Mouse (Mus musculus) NIH3T3 (cell line): ENCODE measurements around the gene Cdk2ap2.
"Not testable (repeated sequence)": the region's sequence is repeated elsewhere in the genome, so short reads cannot be mapped to it uniquely, and the experiment has no call there.

Source experiments
- DNase-seq: peaks from one replicate; pipeline ENCODE4 v3.0.0-alpha.2; 2012; ENCODE audit warnings: low read depth

The Cdk2ap2 gene

DNA sequence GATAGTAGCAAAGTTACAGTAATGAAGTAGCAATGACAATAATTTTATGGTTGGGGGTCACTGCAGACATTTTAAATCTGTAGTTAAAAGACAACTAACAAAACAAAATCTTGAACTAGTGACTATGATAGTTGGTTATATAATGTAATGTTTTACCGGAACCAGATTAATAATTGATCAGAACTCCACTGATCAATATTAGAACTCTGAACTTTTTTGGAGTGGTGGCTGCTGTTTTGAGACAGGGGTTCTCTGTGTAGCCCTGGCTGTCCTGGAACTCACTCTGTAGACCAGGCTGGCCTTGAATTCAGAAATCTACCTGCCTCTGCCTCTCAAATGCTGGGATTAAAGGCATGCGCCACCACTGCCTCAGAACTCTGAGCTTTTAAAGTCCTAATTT lies 28.7 kb upstream of the Cdk2ap2 start:
- DNase-seq, result not testable (repeated sequence)

DNA sequence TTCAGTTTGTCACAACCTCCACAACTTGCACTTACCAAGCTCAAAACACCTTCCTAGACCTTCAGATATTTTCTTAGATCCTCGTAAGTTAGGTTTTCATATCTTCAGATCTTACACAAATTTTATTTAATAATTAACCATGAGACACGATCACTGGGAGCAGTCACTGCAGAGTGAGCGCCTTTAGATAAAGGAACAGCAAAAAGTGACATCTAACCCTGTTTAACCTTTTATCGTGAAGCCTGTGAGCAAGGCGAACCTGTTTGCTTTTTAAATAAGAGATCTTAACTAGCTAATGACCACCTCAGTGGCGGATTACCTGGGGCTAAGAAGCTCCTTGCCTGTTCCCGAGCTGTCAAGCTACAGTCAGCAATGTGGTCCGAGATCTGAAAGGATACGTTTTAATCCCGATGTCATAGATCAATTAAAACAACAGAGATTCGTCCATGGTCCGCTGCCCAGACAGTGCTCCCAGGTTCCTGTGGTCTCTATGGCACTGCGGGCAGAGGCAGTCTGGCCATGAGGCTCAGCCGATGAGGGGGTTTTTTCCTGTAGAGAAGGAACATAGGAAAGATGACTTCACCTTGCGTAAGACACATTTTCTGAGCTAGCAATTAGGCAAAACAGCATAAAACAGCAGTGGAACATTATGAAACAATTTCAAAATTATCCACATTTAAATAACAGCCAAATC lies 28.1 kb upstream of the Cdk2ap2 start:
- no peak for DNase-seq

DNA sequence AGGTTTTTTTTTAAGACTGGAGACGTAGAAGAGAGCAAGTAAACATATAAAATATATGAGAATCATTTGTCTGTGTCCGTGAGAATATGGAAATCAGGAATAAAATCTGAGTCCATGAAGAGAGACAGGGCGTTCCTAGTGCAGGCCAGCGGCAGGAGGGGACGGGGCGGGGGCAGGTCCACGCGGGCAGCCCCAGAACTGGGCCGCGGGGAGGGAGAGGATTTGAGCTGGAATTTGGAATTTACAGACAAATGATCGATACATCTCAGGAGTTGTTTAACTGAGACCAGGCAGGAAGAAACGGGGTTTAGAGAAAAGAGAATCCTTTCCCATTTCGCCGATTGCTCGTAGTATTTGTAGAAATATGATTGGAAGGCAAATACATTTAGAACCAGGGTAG lies 26.7 kb upstream of the Cdk2ap2 start:
- DNase-seq, result no peak

DNA sequence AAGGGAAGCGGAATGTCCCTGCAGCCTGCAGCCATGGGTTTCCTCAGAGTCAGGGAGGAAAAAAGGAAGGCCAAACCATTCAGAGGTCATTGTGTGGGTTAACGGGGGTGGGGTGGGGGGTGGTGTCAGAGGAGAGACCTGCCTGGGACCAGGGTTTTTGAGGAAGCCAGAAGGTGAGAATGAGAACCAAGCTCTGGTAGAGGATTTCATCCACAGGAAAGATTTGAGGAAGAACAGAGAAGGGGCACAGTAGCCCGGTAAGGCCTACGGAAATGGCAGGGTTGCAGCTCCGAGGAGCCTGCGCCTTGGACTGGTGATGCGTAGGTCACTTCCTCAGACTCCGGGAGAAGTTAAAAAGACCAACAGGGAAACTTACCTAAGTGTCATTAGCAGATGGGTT lies 26.2 kb upstream of the Cdk2ap2 start:
- DNase-seq, result no peak

DNA sequence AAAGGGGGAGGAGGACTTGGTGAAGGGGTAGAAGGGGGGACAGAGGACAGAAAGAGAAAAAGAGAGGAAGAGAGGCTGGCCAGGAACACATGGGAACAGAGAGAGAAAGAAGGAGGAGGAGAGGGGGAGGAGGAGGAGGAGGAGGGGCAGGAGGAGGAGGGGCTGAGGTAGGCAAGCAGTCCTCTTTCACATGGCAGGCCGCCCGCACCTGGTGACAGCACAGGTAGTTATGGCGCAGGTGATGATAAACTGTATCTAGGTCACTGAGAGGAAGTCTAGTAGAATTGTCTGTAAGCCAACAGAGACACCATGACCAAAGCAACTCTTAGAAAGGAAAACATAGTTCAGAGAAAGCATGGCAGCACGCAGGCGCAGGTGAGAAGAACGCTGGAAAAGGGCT lies 25.6 kb upstream of the Cdk2ap2 start:
- DNase-seq, result no peak

DNA sequence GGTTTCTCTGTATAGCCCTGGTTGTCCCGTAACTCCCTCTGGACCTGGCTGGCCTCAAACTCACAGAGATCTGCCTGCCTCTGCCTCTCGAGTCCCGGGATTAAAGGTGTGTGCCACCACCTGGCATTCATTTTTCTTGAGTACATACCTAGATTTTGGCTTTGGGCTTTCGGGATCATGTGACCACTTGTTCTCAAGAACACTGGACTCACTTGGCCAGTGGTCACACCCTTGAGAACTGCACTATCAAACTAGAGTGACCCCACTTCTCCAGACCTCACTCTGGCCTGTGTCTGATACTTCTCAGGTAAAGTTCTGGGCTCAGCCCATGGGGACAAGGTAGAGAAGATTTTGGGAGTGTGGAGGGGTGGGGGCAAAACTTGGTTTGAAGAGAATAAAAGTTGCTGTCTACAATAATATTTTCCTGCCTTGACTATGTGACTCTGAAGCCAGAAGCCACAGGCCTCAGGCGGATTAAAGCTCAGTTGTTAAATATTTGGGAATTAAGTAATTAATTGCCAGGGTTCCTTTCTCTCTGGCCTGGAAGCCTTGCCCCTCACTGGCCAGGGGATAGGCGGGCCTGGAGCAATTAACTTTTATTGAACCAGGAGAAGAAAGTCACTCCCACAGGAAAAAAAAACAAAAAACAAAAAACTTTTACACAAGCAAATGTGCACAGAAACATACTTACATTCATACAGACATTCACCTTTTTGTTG lies 24.1 kb upstream of the Cdk2ap2 start:
- DNase-seq, result no peak

DNA sequence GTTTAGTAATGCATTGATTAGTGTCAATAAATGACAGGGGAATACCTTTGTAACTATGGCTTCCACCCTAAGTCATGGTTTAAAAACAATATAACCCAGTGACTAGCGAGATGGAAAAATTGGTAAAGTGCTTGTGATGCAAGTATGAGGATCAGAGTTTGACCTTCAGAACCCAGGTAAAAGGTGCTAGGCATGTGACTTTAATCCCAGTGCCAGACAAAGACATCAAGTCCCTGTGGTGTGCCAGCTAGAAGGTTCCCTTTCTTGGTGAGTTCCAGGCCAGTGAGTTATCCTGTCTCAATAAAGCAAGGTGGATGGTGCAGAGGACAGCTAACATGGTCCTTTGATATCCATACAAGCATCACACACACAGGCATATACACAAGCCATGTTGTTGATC lies 21.5 kb upstream of the Cdk2ap2 start:
- DNase-seq, result no peak

DNA sequence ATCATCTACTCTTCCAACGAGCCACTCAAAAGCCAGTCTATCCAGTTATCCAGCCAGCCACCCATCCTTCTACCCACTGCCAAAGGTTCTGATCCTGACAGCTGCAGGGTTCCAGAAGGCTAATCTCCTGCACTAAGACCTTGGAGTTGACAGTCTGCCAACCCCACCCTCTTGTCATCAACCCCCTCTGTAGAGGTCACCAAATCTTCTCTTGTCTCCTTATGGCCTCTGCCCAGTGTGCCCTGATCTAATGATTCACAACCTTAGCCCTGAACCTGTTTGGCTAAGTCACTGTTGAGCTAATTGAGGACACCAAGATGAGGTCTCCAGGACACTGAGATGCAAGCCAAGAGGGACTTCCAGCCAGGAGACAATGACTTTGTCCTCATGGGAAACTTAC lies 17.4 kb upstream of the Cdk2ap2 start:
- no peak for DNase-seq

DNA sequence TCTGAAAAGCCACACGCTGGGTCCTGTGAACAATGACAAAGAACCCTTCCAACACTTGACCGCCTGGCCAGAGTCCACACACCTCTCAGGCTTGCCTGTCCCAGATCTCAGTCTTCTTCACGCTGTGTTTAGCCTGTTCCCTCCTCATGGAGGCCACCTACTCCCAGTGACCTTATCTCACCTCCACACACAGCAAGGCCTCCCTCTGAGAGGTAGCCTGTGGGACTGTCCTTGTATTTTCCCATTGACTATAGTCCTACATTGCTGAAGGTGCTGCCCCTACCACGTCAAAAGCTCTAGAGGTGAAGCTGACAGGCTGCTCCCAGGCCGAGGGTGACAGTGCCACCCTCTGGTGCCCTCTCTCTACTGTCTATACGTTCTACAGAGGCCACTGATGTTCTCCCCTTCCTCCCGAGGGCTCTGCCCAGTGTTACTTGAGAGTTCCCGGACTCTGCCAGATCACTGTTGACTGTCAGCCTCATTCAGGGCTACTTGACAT lies 16.4 kb upstream of the Cdk2ap2 start:
- no peak for DNase-seq

DNA sequence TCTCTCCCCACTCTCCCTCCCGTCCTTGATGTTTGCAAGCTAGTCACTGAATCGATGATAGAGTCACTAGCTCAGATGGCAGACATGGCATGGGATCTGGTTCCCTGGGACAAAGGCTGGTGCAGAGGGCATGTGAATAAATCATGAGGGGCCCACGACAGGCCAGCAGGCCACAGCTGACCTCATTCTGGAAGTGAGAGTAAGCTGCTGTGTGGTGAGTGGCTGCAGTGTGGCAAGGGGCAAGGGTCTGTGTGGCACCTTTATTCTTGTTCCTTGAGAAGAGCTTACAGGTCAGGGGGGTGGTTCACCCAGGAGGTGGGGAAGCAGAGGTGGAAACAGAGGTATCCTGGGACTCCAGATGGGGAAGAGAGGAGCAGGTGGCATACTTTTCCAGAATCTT lies 15.6 kb upstream of the Cdk2ap2 start, which contains the start of gene Cabp2:
Cabp2 (plus strand) TSS at position 185 of the 400 bp plus-strand sequence.
- no peak for DNase-seq

DNA sequence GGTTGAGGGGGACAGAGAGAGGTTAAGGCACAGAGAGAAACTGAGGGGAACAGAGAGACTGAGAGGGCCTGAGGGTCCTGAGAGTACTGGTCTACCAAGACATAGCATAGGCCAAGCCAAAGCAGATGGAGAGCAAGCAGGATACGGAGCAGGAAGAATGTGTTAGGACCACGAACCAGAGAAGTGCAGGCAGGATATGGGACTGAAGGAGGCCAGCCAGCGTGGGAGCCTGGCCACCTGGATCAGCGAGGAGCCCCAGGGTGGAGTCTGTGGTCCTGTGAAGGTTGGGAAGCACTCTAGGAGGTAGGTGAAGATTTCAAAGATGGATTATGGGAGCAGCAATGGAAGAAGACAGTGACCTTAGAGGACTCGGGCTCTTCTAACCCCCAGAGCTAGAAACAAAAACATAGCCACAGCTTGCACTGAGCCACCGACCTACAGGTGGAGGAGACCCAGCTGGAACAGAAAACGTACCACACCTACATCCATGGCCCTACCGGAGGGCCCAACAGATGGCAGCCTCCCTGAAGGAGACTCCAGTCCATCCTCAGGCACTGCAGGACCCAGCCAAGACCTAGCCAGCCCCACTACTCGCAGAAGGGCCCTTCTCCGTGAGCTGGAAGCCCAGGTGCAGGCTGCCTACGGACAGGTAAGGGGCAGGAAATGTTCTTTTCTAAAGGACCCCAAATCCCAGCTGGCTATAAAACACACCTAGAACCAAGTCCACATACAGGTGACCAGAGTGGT lies 14.6 kb upstream of the Cdk2ap2 start:
- DNase-seq, result no peak

DNA sequence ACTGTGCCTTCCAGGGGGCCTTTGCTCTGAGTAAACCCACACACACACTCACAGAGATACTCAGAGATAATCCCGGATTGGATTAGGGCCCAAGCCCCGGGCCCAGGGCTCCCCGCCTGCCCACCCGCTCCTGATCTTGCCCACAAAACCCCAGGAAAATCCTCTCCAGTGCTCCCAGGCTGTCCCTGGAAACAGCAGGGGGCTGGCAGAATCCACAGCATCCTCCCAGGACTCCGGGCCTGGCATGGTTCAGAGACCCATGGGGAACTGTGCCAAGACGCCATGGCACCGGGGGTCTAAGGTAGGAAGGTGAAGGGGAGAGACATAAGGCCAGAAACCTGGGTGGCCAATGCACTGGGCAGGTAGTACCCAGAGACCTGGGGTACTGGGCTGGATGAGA lies 13.7 kb upstream of the Cdk2ap2 start:
- DNase-seq, result no peak

DNA sequence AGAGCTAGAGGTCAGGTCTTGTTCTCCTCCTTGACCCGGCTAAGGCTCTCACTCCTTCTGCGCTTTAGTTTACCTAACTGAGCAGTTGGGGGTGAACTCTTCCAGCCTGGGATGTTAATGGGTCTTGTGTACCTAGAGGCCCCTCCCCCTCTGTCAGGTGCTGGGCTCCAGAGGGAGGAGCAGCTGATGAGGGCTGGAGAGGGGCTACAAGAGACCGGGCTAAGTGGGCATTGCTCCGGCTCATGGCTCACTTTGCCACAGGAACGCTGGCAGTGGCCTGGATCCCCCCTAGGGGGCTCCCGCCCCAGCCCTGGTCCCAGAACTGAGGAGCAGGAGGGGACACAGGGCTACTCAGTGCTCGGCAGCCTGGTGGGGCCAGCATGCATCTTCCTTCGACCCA lies 13.2 kb upstream of the Cdk2ap2 start:
- no peak for DNase-seq

DNA sequence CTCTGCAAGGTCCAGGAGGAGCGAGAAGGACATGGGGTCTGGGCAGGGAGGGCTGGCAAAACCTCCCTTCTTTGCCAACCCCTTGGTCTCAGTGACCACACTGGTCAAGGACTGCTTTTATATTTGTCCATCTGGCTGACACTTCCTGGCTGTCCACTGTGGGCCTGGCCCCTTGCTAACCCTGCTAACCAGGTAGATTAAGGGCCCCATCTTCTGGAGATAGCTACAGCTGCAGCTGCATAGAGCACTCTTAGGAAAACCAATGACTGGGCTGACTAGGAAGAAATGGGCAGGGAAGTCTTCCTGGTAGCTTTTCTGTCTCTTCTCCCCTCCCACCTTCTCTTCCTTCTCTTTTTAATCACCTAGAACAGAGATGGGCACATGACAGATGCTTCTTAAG lies 12.0 kb upstream of the Cdk2ap2 start:
- peak; percentile 64 for DNase-seq

DNA sequence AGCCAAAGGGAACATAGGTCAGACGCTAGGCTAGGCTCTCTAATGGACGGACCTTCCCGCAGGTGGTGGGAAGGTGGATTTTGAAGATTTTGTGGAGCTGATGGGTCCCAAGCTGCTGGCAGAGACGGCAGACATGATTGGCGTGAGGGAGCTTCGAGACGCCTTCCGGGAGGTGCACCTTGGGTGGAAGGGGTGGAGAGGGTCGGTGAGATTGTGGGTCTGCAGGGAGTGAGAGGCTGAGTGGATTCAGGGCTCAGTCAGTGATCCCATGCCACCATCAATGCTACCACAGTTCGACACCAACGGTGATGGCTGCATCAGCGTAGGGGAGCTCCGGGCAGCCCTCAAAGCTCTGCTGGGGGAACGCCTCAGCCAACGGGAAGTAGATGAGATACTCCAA lies 10.8 kb upstream of the Cdk2ap2 start:
- DNase-seq, result no peak

DNA sequence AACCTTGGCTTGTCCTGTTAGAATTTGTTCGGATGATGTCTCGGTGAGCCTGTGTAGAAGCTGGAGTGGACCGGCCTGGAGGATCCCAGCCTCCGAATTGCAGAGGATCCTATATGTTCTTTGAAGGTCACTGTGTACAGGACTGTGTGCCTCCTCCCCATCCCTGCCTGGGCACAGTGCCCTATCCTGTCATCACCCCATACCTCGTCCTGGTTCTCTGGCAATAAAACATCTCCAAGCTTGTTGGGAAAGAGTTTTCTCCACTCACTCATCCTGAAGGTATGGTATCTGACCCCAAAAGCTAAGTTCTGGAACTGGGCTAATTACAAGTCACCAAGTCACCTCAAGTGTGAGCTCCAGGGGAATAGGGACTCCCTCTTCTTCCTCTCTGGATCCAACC lies 9.9 kb upstream of the Cdk2ap2 start:
- peak; percentile 93 for DNase-seq

DNA sequence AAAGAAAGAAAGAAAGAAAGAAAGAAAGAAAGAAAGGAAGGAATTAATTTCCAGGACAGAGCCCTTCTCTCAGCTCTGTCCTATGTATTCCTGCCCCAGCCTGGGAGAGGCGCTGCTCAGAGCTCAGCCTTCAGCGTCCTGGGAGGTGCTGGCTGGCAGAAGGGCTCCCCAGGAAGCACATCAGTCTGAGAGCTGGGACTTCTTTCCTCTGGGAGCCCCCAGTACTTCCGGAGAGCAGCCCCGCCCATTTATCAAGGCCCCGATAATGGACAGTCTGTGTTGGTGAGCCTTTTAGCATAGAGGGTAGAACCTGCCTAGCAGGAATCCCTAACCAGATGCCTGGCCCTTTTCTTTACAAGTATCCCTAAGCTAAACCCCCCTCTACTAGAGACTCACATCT lies 8.8 kb upstream of the Cdk2ap2 start:
- DNase-seq, result no peak

DNA sequence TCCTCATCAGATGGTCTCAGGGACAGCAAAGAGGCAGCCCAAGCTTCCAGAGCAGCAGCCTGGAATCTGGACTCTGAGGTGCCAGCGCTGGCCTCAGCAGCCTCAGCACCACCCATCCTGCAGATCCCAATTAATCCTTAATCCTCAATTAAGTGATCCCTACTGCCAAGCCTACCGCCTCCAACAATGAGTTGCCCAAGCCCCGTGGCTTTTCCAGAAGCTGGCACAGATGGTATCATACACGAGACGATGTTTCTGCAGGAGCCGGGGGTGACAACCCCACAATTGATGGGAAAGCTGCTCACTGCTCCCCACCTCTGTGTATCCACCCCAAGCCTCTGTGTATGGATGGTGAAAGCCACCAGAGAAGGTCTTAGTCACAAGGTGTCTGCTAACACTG lies 7.9 kb upstream of the Cdk2ap2 start:
- DNase-seq, result no peak

DNA sequence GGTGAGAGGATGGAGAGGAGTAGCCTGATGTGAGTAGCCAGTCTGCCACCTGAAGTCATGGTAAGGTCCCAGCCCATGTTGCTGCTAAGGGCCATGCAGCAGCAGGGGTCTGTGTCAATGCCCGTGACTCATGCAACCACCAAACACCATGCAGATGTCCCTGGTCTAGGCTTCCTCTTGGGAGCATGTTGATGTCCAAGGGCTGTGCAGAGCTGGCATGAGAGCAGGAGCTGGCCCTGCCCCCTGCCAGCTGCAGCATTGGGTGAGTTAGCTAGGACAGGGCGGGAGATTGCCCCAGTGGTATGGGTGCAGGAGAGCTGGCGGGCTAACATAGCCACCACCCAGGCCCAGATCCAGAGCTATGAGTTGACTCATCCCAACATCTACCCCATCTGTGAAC lies 6.5 kb upstream of the Cdk2ap2 start:
- peak; percentile 36 for DNase-seq

DNA sequence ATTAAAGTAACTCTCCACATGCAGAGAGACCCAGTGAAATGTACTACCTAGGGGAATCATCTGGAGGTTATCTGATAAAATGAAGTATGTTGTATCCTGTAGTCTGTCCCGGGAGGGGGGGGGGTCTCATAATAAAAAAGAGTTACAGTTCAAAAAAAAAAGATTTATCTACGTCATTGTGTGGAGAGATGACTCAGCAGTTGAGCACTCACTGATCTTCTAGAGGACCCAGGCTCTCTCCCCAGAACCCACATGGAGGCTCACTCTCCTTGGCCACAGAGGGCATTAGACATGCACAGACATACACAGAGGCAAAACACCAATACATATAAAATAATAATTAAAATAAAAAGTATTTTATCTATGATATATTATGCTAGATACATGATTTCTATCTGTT lies 5.6 kb upstream of the Cdk2ap2 start:
- DNase-seq, result peak; percentile 49

DNA sequence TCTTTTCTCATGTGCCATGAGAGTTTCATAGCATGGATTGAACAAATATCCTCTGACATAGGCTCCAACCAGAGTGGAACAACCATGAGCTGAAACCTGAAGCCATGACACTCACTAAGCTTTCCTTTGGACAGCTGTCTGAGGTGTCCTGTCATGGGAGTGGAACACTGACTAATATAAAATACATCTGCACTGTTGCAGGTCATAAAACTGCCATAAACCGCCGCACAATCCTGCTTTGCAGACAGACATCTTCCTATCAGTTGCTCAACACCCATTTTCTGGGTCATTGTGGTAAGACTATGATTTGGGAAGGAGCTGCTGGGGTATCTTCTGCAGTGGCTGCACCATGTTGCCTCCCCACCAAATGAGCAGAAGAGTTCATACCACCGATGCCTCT lies 4.2 kb upstream of the Cdk2ap2 start:
- DNase-seq, result no peak

DNA sequence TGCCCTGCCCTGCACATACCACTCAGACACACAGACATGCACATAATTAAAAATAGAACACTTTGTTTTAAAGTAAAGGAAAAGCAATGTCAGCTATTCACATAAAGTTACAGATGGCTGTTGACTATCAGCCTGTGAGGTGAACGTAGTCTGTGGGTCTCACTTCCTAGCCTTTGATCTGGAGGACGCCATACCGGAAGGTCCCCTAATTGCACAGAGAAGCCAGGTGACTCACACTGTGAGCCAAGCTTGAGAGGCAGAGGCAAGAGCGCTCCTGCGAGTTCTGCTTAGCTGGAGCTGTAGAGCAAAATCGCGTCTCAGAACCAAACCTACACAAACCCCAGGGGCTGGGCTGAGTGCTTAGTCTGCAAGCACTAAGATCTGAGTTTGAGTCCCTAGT lies 3.2 kb upstream of the Cdk2ap2 start:
- DNase-seq, result no peak

DNA sequence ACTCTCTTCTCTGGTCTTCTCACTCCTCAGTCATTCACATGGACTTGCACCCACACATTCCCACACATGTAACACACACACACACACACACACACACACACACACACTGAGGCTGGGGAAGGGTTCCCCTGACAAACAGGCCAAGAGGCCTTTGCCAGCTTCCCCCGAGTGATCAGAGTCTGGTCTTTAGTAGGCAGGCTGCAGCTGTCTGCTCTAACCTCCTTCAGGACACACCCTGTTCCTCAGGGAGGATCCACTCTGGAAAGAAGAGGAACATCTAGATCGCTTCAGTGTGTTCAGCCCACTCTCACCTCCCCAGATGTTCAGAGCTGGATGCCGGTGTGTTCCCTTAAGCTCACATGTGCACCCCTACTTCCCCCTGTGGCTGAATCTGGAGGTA lies 2.6 kb upstream of the Cdk2ap2 start:
- DNase-seq, result peak; percentile 38
